14 mouse cellular contexts compared by ENCODE assay signal in genomic region chr13:51253371-51253770, GRCm38 (mm10).
A peak's percentile ranks its signal among the peaks of the same experiment; 100 is the strongest.
DNase-seq lines count a peak whose midpoint lies in the region.
"Had no signal": no experiment of that assay in that cellular context is flagged by ENCODE, and none has a peak within 500 bp of the region (broad histone marks: within the 10 kb centered on the region; RNA-seq: fewer than 3 reads in every experiment).

No protein-coding gene starts in this region.

- peak; percentile 26 for DNase-seq in 3T3-L1 (ENCODE audit: low read depth, low spot score)
- DNase-seq in NIH3T3 (ENCODE audit: low read depth) = peak; percentile 52
- peak; percentile 26 for DNase-seq in adipocyte (ENCODE audit: low spot score)
- no peak for DNase-seq in T-cell, adult 2 months (ENCODE audit: low spot score)
- no peak for DNase-seq in natural killer cell, adult 2 months (ENCODE audit: low spot score in 2 of 2)
- DNase-seq: adrenal gland, adult 8-10 months; adrenal gland, postnatal 14 days; adrenal gland, postnatal 36 days; cerebellum, adult 11-12 months; cerebellum, adult 2 months; cerebellum, adult 9-10 months; cerebellum, postnatal 10 days; cerebellum, postnatal 25 days; forebrain, postnatal 0 days had no signal

Comparison
In these comparisons a context has a peak if more than half of its experiments do, and no peak if none do; other contexts are left out.
1. DNase-seq: peak in 3T3-L1 (single experiment), NIH3T3 (single experiment) and adipocyte (single experiment); none in T-cell, adult 2 months (single experiment) and natural killer cell, adult 2 months (0 of 2).